Mouse (Mus musculus): ENCODE results near the gene Suz12. TPM values are rescaled to one million over a fixed set of nuclear protein-coding genes. Genes with fewer than 3 reads are reported as not detected.
"Not testable (repeated sequence)": the region's sequence is repeated elsewhere in the genome, so short reads cannot be mapped to it uniquely, and the experiment has no call there.

The Suz12 gene
- polyA plus RNA-seq, 1 experiment from 2014 or later = 10.5 TPM

DNA sequence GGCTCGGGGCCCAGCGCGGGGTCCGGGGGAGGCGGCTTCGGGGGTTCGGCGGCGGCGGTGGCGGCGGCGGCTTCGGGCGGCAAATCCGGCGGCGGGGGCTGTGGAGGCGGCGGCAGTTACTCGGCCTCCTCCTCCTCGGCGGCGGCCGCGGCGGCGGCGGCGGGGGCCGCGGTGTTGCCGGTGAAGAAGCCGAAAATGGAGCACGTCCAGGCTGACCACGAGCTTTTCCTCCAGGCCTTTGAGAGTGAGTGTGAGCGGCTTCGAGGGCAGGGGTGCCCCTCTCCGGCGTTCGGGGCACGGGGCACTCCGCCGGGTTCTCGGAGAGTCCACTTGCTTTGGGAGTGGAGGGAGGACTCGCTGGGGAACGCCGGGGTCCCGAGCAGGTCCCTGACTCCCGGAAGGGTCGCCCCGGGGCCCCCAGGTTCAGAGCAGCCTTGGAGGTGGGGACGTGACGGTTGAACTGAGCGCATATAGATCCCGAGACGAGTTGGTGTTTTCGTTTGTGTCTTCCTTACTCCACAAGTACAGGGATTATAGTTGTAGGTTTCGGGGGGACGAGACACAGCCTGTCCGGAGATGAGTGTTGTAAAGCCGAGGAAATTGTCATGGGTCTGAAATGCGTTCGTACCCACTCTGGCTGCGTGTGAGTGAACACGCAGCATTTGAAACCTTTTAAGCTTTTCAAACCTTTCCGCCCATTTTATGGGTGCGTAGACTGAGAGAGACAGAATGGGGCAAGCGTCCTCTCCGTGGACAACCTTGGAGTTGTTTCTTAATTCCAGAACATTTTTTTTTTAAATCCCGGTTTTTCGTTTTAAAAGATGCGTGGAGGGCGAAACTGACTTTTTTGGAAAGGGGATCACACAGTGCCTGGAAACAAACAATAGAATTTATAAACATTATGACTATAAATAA, 707 bp downstream of the Suz12 start:
- peak; percentile 72 for ATAC-seq (ENCODE audit: low FRiP score, low read depth)
- Histone ChIP-seq H3K9ac (peak overlapping the region; percentile 92), H3K4me3 (peak overlapping the region; percentile 97), H3K27me3 (no peaks in the 10 kb centered on the region), H3K36me3 (peaks cover 9% of the 10 kb centered on the region), H3K9me3 (no peaks in the 10 kb centered on the region), H3K27ac (replicated peaks) (peak overlapping the region; percentile 98), H3K4me1 (replicated peaks) (peaks cover 7% of the 10 kb centered on the region; the same call in 1 of the 2 replicates), H3K4me2 (peak overlapping the region; percentile 75)
- under 1% methylated on average over 59 of the region's 74 CpGs for WGBS

- WGBS = 4% methylated on average over 7 of the region's 7 CpGs
- peak overlapping the region; percentile 92 for H3K9ac ChIP-seq
- no peaks in the 10 kb centered on the region for H3K9me3 ChIP-seq
Measured at GRCm38 (mm10) chr11:79994271-79994988, 1.5 kb downstream of the Suz12 start.

GRCm38 (mm10) chr11:80016533-80016932, 23.6 kb downstream of the Suz12 start:
- ATAC-seq (ENCODE audit: low FRiP score, low read depth); H3K9ac ChIP-seq; H3K4me2 ChIP-seq; H3K4me3 ChIP-seq; H3K27me3 ChIP-seq; H3K9me3 ChIP-seq; H3K4me1 ChIP-seq (replicated peaks); H3K27ac ChIP-seq (replicated peaks): not testable (repeated sequence)
- peaks cover 62% of the 10 kb centered on the region for H3K36me3 ChIP-seq
- WGBS = 100% methylated on average over 3 of the region's 5 CpGs

More at GRCm38 (mm10) chr11:79994271-79994988, 1.5 kb downstream of the Suz12 start:
- no peak for ATAC-seq (ENCODE audit: low FRiP score, low read depth)
- Histone ChIP-seq H3K27me3 (no peaks in the 10 kb centered on the region), H3K27ac (replicated peaks) (no peak overlapping the region), H3K4me3 (peak overlapping the region; percentile 97), H3K4me2 (peak overlapping the region; percentile 75), H3K36me3 (peaks cover 9% of the 10 kb centered on the region), H3K4me1 (replicated peaks) (peaks cover 7% of the 10 kb centered on the region; the same call in 1 of the 2 replicates)

GRCm38 (mm10) chr11:80019792-80020191, 26.9 kb downstream of the Suz12 start:
- Histone ChIP-seq H3K4me3 (no peak overlapping the region), H3K9ac (no peak overlapping the region), H3K4me2 (no peak overlapping the region), H3K36me3 (peaks cover 62% of the 10 kb centered on the region), H3K27me3 (no peaks in the 10 kb centered on the region), H3K4me1 (replicated peaks) (no peaks in the 10 kb centered on the region), H3K9me3 (no peaks in the 10 kb centered on the region), H3K27ac (replicated peaks) (no peak overlapping the region)
- ATAC-seq (ENCODE audit: low FRiP score, low read depth) = no peak
- WGBS = 95% methylated on average over 1 of the region's 1 CpGs

DNA sequence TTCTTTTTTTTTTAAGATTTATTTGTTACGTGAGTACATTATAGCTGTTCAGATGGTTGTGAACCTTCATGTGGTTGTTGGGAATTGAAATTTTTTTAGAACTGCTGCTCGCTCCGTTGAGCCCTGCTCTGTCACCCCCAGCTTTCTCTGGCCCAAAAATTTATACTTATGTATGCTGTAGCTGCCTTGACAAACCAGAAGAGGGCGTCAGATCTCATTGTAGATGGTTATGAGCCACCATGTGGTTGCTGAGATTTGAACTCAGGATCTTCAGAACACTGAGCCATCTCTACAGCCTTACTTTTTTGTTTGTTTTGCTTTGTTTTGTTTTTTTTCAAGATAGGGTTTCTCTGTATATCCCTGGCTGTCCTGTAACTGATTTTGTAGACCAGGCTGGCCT, 28.4 kb downstream of the Suz12 start:
- no peak overlapping the region for H3K4me2 ChIP-seq
- WGBS = 88% methylated on average over 4 of the region's 4 CpGs
- H3K27ac ChIP-seq (replicated peaks) = no peak overlapping the region
- H3K4me3 ChIP-seq = no peak overlapping the region
- peaks cover 63% of the 10 kb centered on the region for H3K36me3 ChIP-seq
- no peaks in the 10 kb centered on the region for H3K4me1 ChIP-seq (replicated peaks)
- no peaks in the 10 kb centered on the region for H3K27me3 ChIP-seq
- H3K9ac ChIP-seq = no peak overlapping the region
- no peaks in the 10 kb centered on the region for H3K9me3 ChIP-seq
- no peak for ATAC-seq (ENCODE audit: low FRiP score, low read depth)

DNA sequence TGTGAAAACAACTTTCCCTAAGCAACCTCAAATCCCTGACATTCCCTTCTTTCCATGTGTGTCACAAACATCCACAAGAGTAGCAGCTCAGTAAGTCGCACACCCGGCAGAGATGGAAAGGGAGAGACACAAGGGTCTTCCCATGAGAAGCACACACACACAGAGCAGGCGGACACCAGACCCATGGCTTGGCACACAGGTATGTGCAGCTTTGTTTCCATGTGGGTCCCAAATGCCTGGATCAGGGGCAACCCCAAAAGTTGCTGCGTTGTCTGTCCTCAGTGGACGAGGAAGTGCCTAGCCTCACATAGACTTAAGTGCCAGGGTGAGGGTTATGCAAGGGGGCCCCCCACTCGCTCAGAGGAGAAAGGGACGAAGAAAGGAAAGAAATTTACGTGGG, 44.6 kb downstream of the Suz12 start:
- Histone ChIP-seq H3K4me1 (replicated peaks) (no peaks in the 10 kb centered on the region), H3K9me3 (no peaks in the 10 kb centered on the region), H3K36me3 (peaks cover 23% of the 10 kb centered on the region), H3K27me3 (no peaks in the 10 kb centered on the region), H3K27ac (replicated peaks) (no peak overlapping the region), H3K9ac (no peak overlapping the region), H3K4me2 (no peak overlapping the region), H3K4me3 (no peak overlapping the region)
- ATAC-seq (ENCODE audit: low FRiP score, low read depth) = no peak
- 87% methylated on average over 7 of the region's 8 CpGs for WGBS

- 56% methylated on average over 10 of the region's 10 CpGs for WGBS
Measured at GRCm38 (mm10) chr11:80042615-80043418, 49.9 kb downstream of the Suz12 start.

GRCm38 (mm10) chr11:80043419-80043817, 50.5 kb downstream of the Suz12 start:
- Histone ChIP-seq H3K9me3 (no peaks in the 10 kb centered on the region), H3K27me3 (no peaks in the 10 kb centered on the region), H3K9ac (no peak overlapping the region), H3K4me2 (no peak overlapping the region), H3K36me3 (no peaks in the 10 kb centered on the region), H3K4me1 (replicated peaks) (no peaks in the 10 kb centered on the region), H3K27ac (replicated peaks) (no peak overlapping the region), H3K4me3 (no peak overlapping the region)
- no peak for ATAC-seq (ENCODE audit: low FRiP score, low read depth)
- WGBS = 90% methylated on average over 8 of the region's 8 CpGs

More at GRCm38 (mm10) chr11:80042615-80043418, 49.9 kb downstream of the Suz12 start:
- ATAC-seq (ENCODE audit: low FRiP score, low read depth) = no peak
- Histone ChIP-seq H3K9me3 (no peaks in the 10 kb centered on the region), H3K27ac (replicated peaks) (no peak overlapping the region), H3K9ac (no peak overlapping the region), H3K36me3 (no peaks in the 10 kb centered on the region), H3K4me3 (no peak overlapping the region), H3K4me2 (no peak overlapping the region), H3K27me3 (no peaks in the 10 kb centered on the region), H3K4me1 (replicated peaks) (no peaks in the 10 kb centered on the region)

DNA sequence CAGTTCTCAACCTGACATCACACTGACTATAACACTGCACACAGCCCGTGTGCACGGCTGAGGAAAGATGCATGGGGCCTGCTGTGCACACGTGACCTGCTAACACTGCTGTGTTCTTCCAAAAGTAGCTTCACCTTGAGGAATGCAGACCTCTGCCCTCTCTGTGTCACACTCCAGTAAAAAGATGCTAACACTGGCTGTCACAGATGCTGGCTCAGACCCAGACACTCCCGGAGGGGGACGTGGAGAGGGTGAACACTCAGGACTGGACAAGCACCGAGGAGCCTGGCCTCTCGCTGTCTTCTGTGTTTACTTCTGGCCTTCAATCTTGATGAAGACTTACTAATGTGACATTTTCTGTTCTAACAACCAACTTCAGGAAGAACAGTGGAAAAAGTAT, 54.0 kb downstream of the Suz12 start:
- ATAC-seq (ENCODE audit: low FRiP score, low read depth) = no peak
- Histone ChIP-seq H3K27me3 (no peaks in the 10 kb centered on the region), H3K27ac (replicated peaks) (no peak overlapping the region), H3K4me3 (no peak overlapping the region), H3K4me1 (replicated peaks) (no peaks in the 10 kb centered on the region), H3K9me3 (no peaks in the 10 kb centered on the region), H3K9ac (no peak overlapping the region), H3K4me2 (no peak overlapping the region), H3K36me3 (no peaks in the 10 kb centered on the region)
- 86% methylated on average over 7 of the region's 7 CpGs for WGBS

DNA sequence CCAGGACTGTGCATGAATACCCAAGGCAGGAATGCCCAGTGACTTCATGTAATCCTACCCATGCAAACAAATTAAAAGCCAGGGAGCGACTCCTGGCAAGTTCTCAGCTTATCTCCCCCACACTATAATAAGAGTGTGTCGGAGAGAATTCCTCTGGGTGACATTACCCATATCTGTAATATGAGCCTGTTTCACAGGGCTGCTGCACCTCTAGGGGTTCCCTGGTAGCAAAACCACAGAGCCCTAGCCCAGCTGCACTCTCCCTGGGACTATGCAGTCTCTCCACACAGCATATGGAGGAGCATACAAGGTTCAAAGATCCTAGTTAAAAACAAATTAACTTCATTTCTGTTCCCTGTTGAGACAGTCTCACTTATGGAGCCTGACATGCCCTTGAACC, 57.2 kb downstream of the Suz12 start:
- Histone ChIP-seq H3K27me3 (no peaks in the 10 kb centered on the region), H3K27ac (replicated peaks) (no peak overlapping the region), H3K4me1 (replicated peaks) (no peaks in the 10 kb centered on the region), H3K9me3 (no peaks in the 10 kb centered on the region), H3K4me3 (no peak overlapping the region), H3K36me3 (no peaks in the 10 kb centered on the region), H3K4me2 (no peak overlapping the region), H3K9ac (no peak overlapping the region)
- no peak for ATAC-seq (ENCODE audit: low FRiP score, low read depth)
- WGBS = 70% methylated on average over 2 of the region's 2 CpGs

DNA sequence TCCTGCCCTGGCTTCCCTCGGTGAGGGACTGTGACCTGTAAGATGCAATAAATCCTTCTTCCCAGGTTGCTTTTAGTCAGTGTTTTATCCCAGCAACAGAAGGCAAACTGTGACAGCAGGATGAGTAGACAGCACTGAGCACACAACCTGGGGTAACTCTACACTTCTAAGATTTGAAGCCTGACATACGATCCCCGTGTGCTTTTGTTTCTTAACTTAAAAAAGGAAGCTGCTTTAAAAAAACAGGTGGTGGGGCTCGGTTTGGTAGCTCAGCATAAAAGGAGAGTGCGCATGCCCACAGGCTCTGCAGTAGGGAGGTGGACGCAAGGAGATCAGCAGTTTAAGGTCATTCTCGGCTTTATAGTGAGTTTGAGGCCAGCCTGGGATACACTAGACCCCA, 59.5 kb downstream of the Suz12 start:
- no peak for ATAC-seq (ENCODE audit: low FRiP score, low read depth)
- peaks cover 10% of the 10 kb centered on the region; the same call in 1 of the 2 replicates for H3K36me3 ChIP-seq
- no peak overlapping the region for H3K27ac ChIP-seq (replicated peaks)
- no peak overlapping the region for H3K4me3 ChIP-seq
- no peaks in the 10 kb centered on the region for H3K4me1 ChIP-seq (replicated peaks)
- H3K9ac ChIP-seq = no peak overlapping the region
- no peak overlapping the region for H3K4me2 ChIP-seq
- H3K27me3 ChIP-seq = no peaks in the 10 kb centered on the region
- no peaks in the 10 kb centered on the region for H3K9me3 ChIP-seq
- WGBS = 79% methylated on average over 7 of the region's 7 CpGs
